Comparison of ENCODE assay signal across 16 mouse cellular contexts in the genomic region with DNA sequence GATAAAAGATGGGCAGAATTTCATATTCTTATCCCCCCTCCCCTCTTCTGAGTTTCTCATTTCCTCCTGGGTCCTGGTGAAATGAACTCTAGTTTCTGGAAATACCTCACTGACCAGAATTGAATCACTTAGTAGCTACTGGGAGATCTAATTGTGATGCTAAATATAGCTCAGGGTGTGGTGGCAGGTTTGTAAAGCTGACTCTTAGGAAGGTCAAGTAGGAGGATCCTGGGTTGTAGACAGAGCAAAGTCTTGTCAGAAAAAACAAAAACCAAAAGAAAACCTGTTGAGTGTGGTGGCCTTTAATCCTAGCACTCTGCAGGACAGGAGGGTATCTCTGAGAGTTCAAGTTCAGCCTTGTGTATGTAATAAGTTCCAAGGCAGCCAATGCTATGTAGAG. TPM values are rescaled to one million over a fixed set of nuclear protein-coding genes. Genes with fewer than 3 reads are reported as not detected.
DNase-seq lines count a peak whose midpoint lies in the region; ATAC-seq lines count a peak whose summit lies in the region.
"Had no signal": no experiment of that assay in that cellular context is flagged by ENCODE, and none has a peak within 500 bp of the region (broad histone marks: within the 10 kb centered on the region; RNA-seq: fewer than 3 reads in every experiment).

No protein-coding gene starts in this region.

- ATAC-seq in forebrain, embryonic 11.5 days (replicated peaks; ENCODE audit: low FRiP score) = no peak
- no peak for ATAC-seq in megakaryocyte, adult 5-6 weeks (ENCODE audit: poor library complexity, severe bottlenecking)
- ATAC-seq in neural tube, embryonic 15.5 days (ENCODE audit: low FRiP score) = no peak
- ATAC-seq: Patski had no signal

- H3K27me3 ChIP-seq in forebrain, embryonic 10.5 days (ENCODE audit: poor library complexity, severe bottlenecking) = no peaks in the 10 kb centered on the region
- no peaks in the 10 kb centered on the region for H3K27me3 ChIP-seq in forebrain, embryonic 11.5 days (ENCODE audit: control insufficient read depth, insufficient read depth, low read length)
- no peaks in the 10 kb centered on the region for H3K27me3 ChIP-seq in megakaryocyte, embryonic 14.5 days (replicated peaks)
- H3K27me3 ChIP-seq in neural tube, embryonic 15.5 days (replicated peaks) = no peaks in the 10 kb centered on the region
- H3K27me3 ChIP-seq: hindbrain, embryonic 12.5 days; midbrain, embryonic 12.5 days; Patski had no signal

- no peak overlapping the region for H3K9ac ChIP-seq in forebrain, embryonic 11.5 days (ENCODE audit: low read length)
- no peak overlapping the region for H3K9ac ChIP-seq in neural tube, embryonic 15.5 days (replicated peaks)
- H3K9ac ChIP-seq: hindbrain, embryonic 12.5 days; midbrain, embryonic 12.5 days had no signal

- peaks cover 44% of the 10 kb centered on the region for H3K4me1 ChIP-seq in forebrain, embryonic 10.5 days
- no peaks in the 10 kb centered on the region; the same call in 1 of the 2 replicates for H3K4me1 ChIP-seq in forebrain, embryonic 11.5 days (replicated peaks; ENCODE audit: control insufficient read depth, insufficient read depth, low read length)
- peaks cover 36% of the 10 kb centered on the region for H3K4me1 ChIP-seq in megakaryocyte, embryonic 14.5 days
- peaks cover 27% of the 10 kb centered on the region for H3K4me1 ChIP-seq in neural tube, embryonic 15.5 days

- DNase-seq in forebrain, embryonic 10.5 days (ENCODE audit: extremely low spot score, low spot score) = no peak
- DNase-seq in forebrain, embryonic 11.5 days (ENCODE audit: low spot score) = no peak
- peak; percentile 39 for DNase-seq in induced T-regulatory cell, adult 2 months (ENCODE audit: low read depth)
- DNase-seq in cerebellum, postnatal 36 days = no peak
- DNase-seq in frontal cortex, postnatal 14 days (ENCODE audit: low spot score in 2 of 2) = no peak
- DNase-seq: adrenal gland, postnatal 14 days; B cell, adult 2 months; gastrocnemius, postnatal 36 days; kidney, adult 9 months; lung, adult 2 months had no signal

- H3K9me3 ChIP-seq in forebrain, embryonic 10.5 days = no peaks in the 10 kb centered on the region
- H3K9me3 ChIP-seq in forebrain, embryonic 11.5 days (ENCODE audit: control insufficient read depth, low read length) = no peaks in the 10 kb centered on the region
- H3K9me3 ChIP-seq in megakaryocyte, embryonic 14.5 days = no peaks in the 10 kb centered on the region
- no peaks in the 10 kb centered on the region for H3K9me3 ChIP-seq in neural tube, embryonic 15.5 days (replicated peaks)
- H3K9me3 ChIP-seq: hindbrain, embryonic 12.5 days; midbrain, embryonic 12.5 days had no signal

- H3K4me2 ChIP-seq in forebrain, embryonic 11.5 days (ENCODE audit: low read depth, low read length, severe bottlenecking) = no peak overlapping the region
- no peak overlapping the region for H3K4me2 ChIP-seq in neural tube, embryonic 15.5 days
- H3K4me2 ChIP-seq: hindbrain, embryonic 12.5 days; midbrain, embryonic 12.5 days had no signal

- no peak overlapping the region for H3K4me3 ChIP-seq in forebrain, embryonic 10.5 days
- no peak overlapping the region for H3K4me3 ChIP-seq in forebrain, embryonic 11.5 days (ENCODE audit: low read depth, low read length)
- H3K4me3 ChIP-seq in megakaryocyte, embryonic 14.5 days (replicated peaks) = peak overlapping the region; percentile 14
- H3K4me3 ChIP-seq in neural tube, embryonic 15.5 days (replicated peaks) = no peak overlapping the region
- H3K4me3 ChIP-seq: hindbrain, embryonic 12.5 days; midbrain, embryonic 12.5 days had no signal

- H3K36me3 ChIP-seq in forebrain, embryonic 10.5 days (replicated peaks) = no peaks in the 10 kb centered on the region
- H3K36me3 ChIP-seq in forebrain, embryonic 11.5 days (ENCODE audit: control insufficient read depth, insufficient read depth, low read length) = no peaks in the 10 kb centered on the region
- H3K36me3 ChIP-seq in megakaryocyte, embryonic 14.5 days (replicated peaks; ENCODE audit: low read length) = no peaks in the 10 kb centered on the region
- no peaks in the 10 kb centered on the region for H3K36me3 ChIP-seq in neural tube, embryonic 15.5 days
- H3K36me3 ChIP-seq: hindbrain, embryonic 12.5 days; midbrain, embryonic 12.5 days had no signal

- peak overlapping the region; percentile 96; the same call in 1 of the 2 replicates for H3K27ac ChIP-seq in forebrain, embryonic 10.5 days
- H3K27ac ChIP-seq in forebrain, embryonic 11.5 days (ENCODE audit: low read depth, low read length) = no peak overlapping the region
- no peak overlapping the region for H3K27ac ChIP-seq in neural tube, embryonic 15.5 days (replicated peaks)
- H3K27ac ChIP-seq: hindbrain, embryonic 12.5 days; midbrain, embryonic 12.5 days had no signal

RNA-seq across cellular contexts. Expression of a gene that starts 3.4 kb away (rescaled TPM):
- polyA plus RNA-seq in forebrain, embryonic 10.5 days (2016; fragmentation: Nextera tagmentation; extraction: Ambion mirVana) = 7.7 and 9.0 TPM in 2 replicates
- 8.7 and 10.6 TPM in 2 replicates for polyA plus RNA-seq in forebrain, embryonic 11.5 days (2014; fragmentation: Nextera tagmentation; extraction: Ambion mirVana)
- polyA plus RNA-seq in megakaryocyte, embryonic 14.5 days (2012; ENCODE audit: insufficient read depth, low replicate concordance) = 12.6 TPM in 1 of 2 replicates, not detected in the other
- 115 and 119 TPM in 2 replicates for total RNA-seq in megakaryocyte, adult 5-6 weeks (2015)
- total RNA-seq in megakaryocyte, adult 5-6 weeks (2017) = 508 and 593 TPM in 2 replicates
- polyA plus RNA-seq in neural tube, embryonic 15.5 days (2015; fragmentation: Nextera tagmentation; extraction: Ambion mirVana) = 0.78 and 2.4 TPM in 2 replicates

RNA-seq across cellular contexts. Expression of a gene that starts 3.4 kb away (rescaled TPM):
- 9.4 and 10.7 TPM in 2 replicates for polyA plus RNA-seq in forebrain, embryonic 10.5 days (2016; fragmentation: Nextera tagmentation; extraction: Ambion mirVana)
- polyA plus RNA-seq in forebrain, embryonic 11.5 days (2014; fragmentation: Nextera tagmentation; extraction: Ambion mirVana) = 14.5 and 15.2 TPM in 2 replicates
- 353 and 402 TPM in 2 replicates for polyA plus RNA-seq in megakaryocyte, embryonic 14.5 days (2012; ENCODE audit: insufficient read depth, low replicate concordance)
- 179 and 186 TPM in 2 replicates for total RNA-seq in megakaryocyte, adult 5-6 weeks (2015)
- total RNA-seq in megakaryocyte, adult 5-6 weeks (2017) = 1,288 and 1,327 TPM in 2 replicates
- polyA plus RNA-seq in neural tube, embryonic 15.5 days (2015; fragmentation: Nextera tagmentation; extraction: Ambion mirVana) = 7.4 and 13.8 TPM in 2 replicates

RNA-seq across cellular contexts. Expression of a gene that starts 4.5 kb away (rescaled TPM):
- polyA plus RNA-seq in forebrain, embryonic 10.5 days (2016; fragmentation: Nextera tagmentation; extraction: Ambion mirVana) = 2.3 and 2.7 TPM in 2 replicates
- polyA plus RNA-seq in forebrain, embryonic 11.5 days (2014; fragmentation: Nextera tagmentation; extraction: Ambion mirVana) = 2.6 and 3.4 TPM in 2 replicates
- polyA plus RNA-seq in megakaryocyte, embryonic 14.5 days (2012; ENCODE audit: insufficient read depth, low replicate concordance) = 7.4 TPM in 1 of 2 replicates, not detected in the other
- 264 and 296 TPM in 2 replicates for total RNA-seq in megakaryocyte, adult 5-6 weeks (2015)
- total RNA-seq in megakaryocyte, adult 5-6 weeks (2017) = 5,681 and 7,839 TPM in 2 replicates
- polyA plus RNA-seq in neural tube, embryonic 15.5 days (2015; fragmentation: Nextera tagmentation; extraction: Ambion mirVana) = 0.83 TPM in 1 of 2 replicates, not detected in the other

RNA-seq across cellular contexts. Expression of a gene that starts 8.9 kb away (rescaled TPM):
- 49.5 and 50.4 TPM in 2 replicates for polyA plus RNA-seq in forebrain, embryonic 10.5 days (2016; fragmentation: Nextera tagmentation; extraction: Ambion mirVana)
- polyA plus RNA-seq in forebrain, embryonic 11.5 days (2014; fragmentation: Nextera tagmentation; extraction: Ambion mirVana) = 59.7 and 63.1 TPM in 2 replicates
- polyA plus RNA-seq in megakaryocyte, embryonic 14.5 days (2012; ENCODE audit: insufficient read depth, low replicate concordance) = 16.0 and 17.5 TPM in 2 replicates
- 64.3 and 114 TPM in 2 replicates for total RNA-seq in megakaryocyte, adult 5-6 weeks (2015)
- 3,821 and 4,666 TPM in 2 replicates for total RNA-seq in megakaryocyte, adult 5-6 weeks (2017)
- polyA plus RNA-seq in neural tube, embryonic 15.5 days (2015; fragmentation: Nextera tagmentation; extraction: Ambion mirVana) = 3.0 and 12.1 TPM in 2 replicates

RNA-seq across cellular contexts. Expression of a gene that starts 10.1 kb away (rescaled TPM):
- polyA plus RNA-seq in forebrain, embryonic 10.5 days (2016; fragmentation: Nextera tagmentation; extraction: Ambion mirVana) = 9.1 and 9.5 TPM in 2 replicates
- 11.7 and 15.4 TPM in 2 replicates for polyA plus RNA-seq in forebrain, embryonic 11.5 days (2014; fragmentation: Nextera tagmentation; extraction: Ambion mirVana)
- polyA plus RNA-seq in megakaryocyte, embryonic 14.5 days (2012; ENCODE audit: insufficient read depth, low replicate concordance) = 9.9 and 14.5 TPM in 2 replicates
- total RNA-seq in megakaryocyte, adult 5-6 weeks (2015) = 495 and 572 TPM in 2 replicates
- 546 and 613 TPM in 2 replicates for total RNA-seq in megakaryocyte, adult 5-6 weeks (2017)
- polyA plus RNA-seq in neural tube, embryonic 15.5 days (2015; fragmentation: Nextera tagmentation; extraction: Ambion mirVana) = 1.2 and 2.0 TPM in 2 replicates

Comparison
In these comparisons a context has a peak if more than half of its experiments do, and no peak if none do; other contexts are left out.
1. RNA of a gene that starts 3.4 kb away (polyA plus RNA-seq): 353 to 402 TPM in megakaryocyte, embryonic 14.5 days; 14.5 to 15.2 TPM in forebrain, embryonic 11.5 days, 9.4 to 10.7 TPM in forebrain, embryonic 10.5 days and 7.4 to 13.8 TPM in neural tube, embryonic 15.5 days; every median in the first group is over 10 times any median in the second.